Mouse (Mus musculus) olfactory bulb, adult 2 months (tissue): ENCODE results near the gene Tapbp. TPM values are rescaled to one million over a fixed set of nuclear protein-coding genes. Genes with fewer than 3 reads are reported as not detected.

ENCODE experiments used
- H3K27ac ChIP-seq: fragments of 200-500 bp; 2 replicates; pipeline ENCODE4 v1.5.1; 2012; ENCODE audit warnings: low read depth, low read length; ENCODE audit not compliant: insufficient read depth
- H3K4me1 ChIP-seq: fragments of 200-500 bp; 2 replicates; pipeline ENCODE4 v1.6.1; 2012; ENCODE audit warnings: low read length; ENCODE audit not compliant: control insufficient read depth, insufficient read depth
- H3K4me3 ChIP-seq: fragments of 200-500 bp; 2 replicates; pipeline ENCODE4 v1.5.1; 2012; ENCODE audit warnings: mild to moderate bottlenecking, low read depth, low read length, moderate library complexity; ENCODE audit not compliant: insufficient read depth
- CTCF ChIP-seq: fragments of 200-500 bp; IDR thresholded peaks from 2 replicates; pipeline ENCODE4 v1.5.1; 2012; ENCODE audit warnings: low read depth, mild to moderate bottlenecking, low read length, moderate library complexity; ENCODE audit not compliant: insufficient read depth
- POLR2A ChIP-seq: fragments of 200-500 bp; IDR thresholded peaks from 2 replicates; pipeline ENCODE4 v1.6.1; 2012; ENCODE audit warnings: mild to moderate bottlenecking, low read depth, low read length, moderate library complexity; ENCODE audit not compliant: insufficient read depth
- WGBS: fragments of 180-500 bp; shearing (Covaris S2); methylation state at CpG from one replicate; pipeline ENCODE4 v1.1.7; 2018; 5-methylcytosine and 5-hydroxymethylcytosine counted together
- polyA plus RNA-seq: library from polyadenylated mRNA; stranded (reverse); fragments of >200 nt; gene quantifications from 2 replicates; pipeline ENCODE4 v1.2.4, GENCODE M21; 2012; ENCODE audit warnings: low replicate concordance; ENCODE audit not compliant: missing spikeins, insufficient read depth, insufficient read length

Gene Tapbp
- polyA plus RNA-seq, 1 experiment, result 118 TPM

- Histone ChIP-seq H3K4me3 (no peak overlapping the region), H3K27ac (no peak overlapping the region), H3K4me1 (peaks cover 12% of the 10 kb centered on the region)
- 94% methylated on average over 11 of the region's 11 CpGs for WGBS
- TF ChIP-seq CTCF, result no peak
Measured at GRCm38 (mm10) chr17:33931947-33932346, 16.2 kb downstream of the Tapbp start.

GRCm38 (mm10) chr17:33932448-33932847, 16.7 kb downstream of the Tapbp start:
- H3K4me3 ChIP-seq, result no peak overlapping the region
- no peak overlapping the region for H3K27ac ChIP-seq
- peaks cover 12% of the 10 kb centered on the region for H3K4me1 ChIP-seq
- TF ChIP-seq POLR2A (no peak), CTCF (no peak)
- 87% methylated on average over 14 of the region's 14 CpGs for whole genome bisulfite sequencing

- TF ChIP-seq CTCF, result no peak
- TF ChIP-seq POLR2A, result no peak
- Histone ChIP-seq H3K4me1 (peaks cover 12% of the 10 kb centered on the region), H3K27ac (no peak overlapping the region), H3K4me3 (no peak overlapping the region)
- WGBS, result 92% methylated on average over 15 of the region's 15 CpGs
Measured at GRCm38 (mm10) chr17:33932970-33933369, 17.3 kb downstream of the Tapbp start.

GRCm38 (mm10) chr17:33935422-33936055, 19.8 kb downstream of the Tapbp start:
- TF ChIP-seq POLR2A, result no peak
- TF ChIP-seq CTCF, result no peak
- peaks cover 18% of the 10 kb centered on the region for H3K4me1 ChIP-seq
- 91% methylated on average over 21 of the region's 21 CpGs for WGBS
- no peak overlapping the region for H3K27ac ChIP-seq
- no peak overlapping the region for H3K4me3 ChIP-seq

GRCm38 (mm10) chr17:33936993-33937392, 21.3 kb downstream of the Tapbp start:
- H3K27ac ChIP-seq, result no peak overlapping the region
- no peak for TF ChIP-seq POLR2A
- no peak for TF ChIP-seq CTCF
- H3K4me1 ChIP-seq, result peaks cover 20% of the 10 kb centered on the region
- 87% methylated on average over 15 of the region's 15 CpGs for WGBS
- H3K4me3 ChIP-seq, result no peak overlapping the region

- 78% methylated on average over 11 of the region's 11 CpGs for WGBS
- no peak overlapping the region for H3K4me3 ChIP-seq
- TF ChIP-seq CTCF, result no peak
- no peak for TF ChIP-seq POLR2A
- peaks cover 20% of the 10 kb centered on the region for H3K4me1 ChIP-seq
- no peak overlapping the region for H3K27ac ChIP-seq
Measured at GRCm38 (mm10) chr17:33938783-33939182, 23.1 kb downstream of the Tapbp start.

- H3K4me1 ChIP-seq, result peaks cover 20% of the 10 kb centered on the region
- H3K27ac ChIP-seq, result peak within 1 kb of the TSS; percentile 40; the same call in 1 of the 2 replicates
- WGBS, result under 1% methylated on average over 36 of the region's 36 CpGs
- H3K4me3 ChIP-seq, result peak within 1 kb of the TSS; percentile 77
- TF ChIP-seq POLR2A (peak; percentile 42; the same call in 1 of the 2 replicates), CTCF (no peak)
Measured at GRCm38 (mm10) chr17:33940206-33940805, 24.6 kb downstream of the Tapbp start, which contains the start of the genes Pfdn6 and Wdr46. Gene Pfdn6, minus strand, starts transcription at chr17:33940343. Gene Wdr46, plus strand, starts transcription at chr17:33940660.

- Histone ChIP-seq H3K4me1 (peaks cover 20% of the 10 kb centered on the region), H3K27ac (no peak overlapping the region), H3K4me3 (peak overlapping the region; percentile 77)
- no peak for TF ChIP-seq CTCF
- TF ChIP-seq POLR2A, result no peak
- 4% methylated on average over 26 of the region's 26 CpGs for WGBS
Measured at GRCm38 (mm10) chr17:33940981-33941380, 25.3 kb downstream of the Tapbp start.

- Histone ChIP-seq H3K27ac (no peak overlapping the region), H3K4me3 (peak overlapping the region; percentile 77), H3K4me1 (peaks cover 20% of the 10 kb centered on the region)
- TF ChIP-seq POLR2A, result no peak
- 59% methylated on average over 19 of the region's 19 CpGs for WGBS
Measured at GRCm38 (mm10) chr17:33941381-33941780, 25.7 kb downstream of the Tapbp start.

- Histone ChIP-seq H3K27ac (no peak overlapping the region), H3K4me3 (no peak overlapping the region), H3K4me1 (peaks cover 20% of the 10 kb centered on the region)
- WGBS, result 92% methylated on average over 15 of the region's 15 CpGs
- no peak for TF ChIP-seq CTCF
- no peak for TF ChIP-seq POLR2A
Measured at GRCm38 (mm10) chr17:33943454-33943853, 27.8 kb downstream of the Tapbp start.
